Mouse (Mus musculus): ENCODE measurements around the gene Ninj1. TPM values are rescaled to one million over a fixed set of nuclear protein-coding genes. Genes with fewer than 3 reads are reported as not detected.

Gene Ninj1
- total RNA-seq, 2 experiments from 2014 or later: 12.4 to 16.8 TPM

GRCm38 (mm10) chr13:49216808-49217561 is 29.7 kb downstream of the Ninj1 start:
- DNase-seq: no peak
- intact Hi-C loops (cut with DNase I; ENCODE audit: low total_unique reads): no loop called here

- no peak for DNase-seq
- intact Hi-C loops (cut with DNase I; ENCODE audit: low total_unique reads): no loop called here
Measured at GRCm38 (mm10) chr13:49218651-49219050, 31.4 kb downstream of the Ninj1 start.

GRCm38 (mm10) chr13:49219367-49219766 is 32.1 kb downstream of the Ninj1 start:
- intact Hi-C loops (cut with DNase I; ENCODE audit: low total_unique reads): no loop called here
- no peak for DNase-seq

- intact Hi-C loops (cut with DNase I; ENCODE audit: low total_unique reads): no loop called here
Measured at GRCm38 (mm10) chr13:49220912-49221311, 33.6 kb downstream of the Ninj1 start.

GRCm38 (mm10) chr13:49224314-49224713 is 37.0 kb downstream of the Ninj1 start:
- intact Hi-C loops (cut with DNase I; ENCODE audit: low total_unique reads): no loop called here
- no peak for DNase-seq

More at GRCm38 (mm10) chr13:49220912-49221311, 33.6 kb downstream of the Ninj1 start:
- DNase-seq: no peak

GRCm38 (mm10) chr13:49224729-49225128 is 37.4 kb downstream of the Ninj1 start:
- intact Hi-C loops (cut with DNase I; ENCODE audit: low total_unique reads): no loop called here
- DNase-seq: no peak

- no peak for DNase-seq
- intact Hi-C loops (cut with DNase I; ENCODE audit: low total_unique reads): no loop called here
Measured at GRCm38 (mm10) chr13:49225159-49225558, 37.9 kb downstream of the Ninj1 start.

GRCm38 (mm10) chr13:49225633-49226032 is 38.3 kb downstream of the Ninj1 start:
- DNase-seq: no peak
- intact Hi-C loops (cut with DNase I; ENCODE audit: low total_unique reads): no loop called here

- no peak for DNase-seq
- intact Hi-C loops (cut with DNase I; ENCODE audit: low total_unique reads): no loop called here
Measured at GRCm38 (mm10) chr13:49233792-49234572, 46.7 kb downstream of the Ninj1 start.

GRCm38 (mm10) chr13:49234711-49235110 is 47.4 kb downstream of the Ninj1 start:
- DNase-seq: no peak
- intact Hi-C loops (cut with DNase I; ENCODE audit: low total_unique reads): no loop called here

- no peak for DNase-seq
- intact Hi-C loops (cut with DNase I; ENCODE audit: low total_unique reads): no loop called here
Measured at GRCm38 (mm10) chr13:49237617-49238016, 50.3 kb downstream of the Ninj1 start.

- DNase-seq: no peak
- intact Hi-C loops (cut with DNase I; ENCODE audit: low total_unique reads): no loop called here
Measured at GRCm38 (mm10) chr13:49238737-49239136, 51.5 kb downstream of the Ninj1 start.

GRCm38 (mm10) chr13:49242321-49243065 is 55.2 kb downstream of the Ninj1 start:
- intact Hi-C loops (cut with DNase I; ENCODE audit: low total_unique reads): no loop called here
- DNase-seq: no peak

GRCm38 (mm10) chr13:49243492-49243891 is 56.2 kb downstream of the Ninj1 start:
- no peak for DNase-seq
- intact Hi-C loops (cut with DNase I; ENCODE audit: low total_unique reads): no loop called here

- intact Hi-C loops (cut with DNase I; ENCODE audit: low total_unique reads): no loop called here
Measured at GRCm38 (mm10) chr13:49245251-49245650, 58.0 kb downstream of the Ninj1 start.

More at GRCm38 (mm10) chr13:49245251-49245650, 58.0 kb downstream of the Ninj1 start:
- DNase-seq: no peak

Other genes with a start within 250 kb of the Ninj1 start
- 10 to 100 TPM; 85.7 TPM for gene Fam120a, start 219.5 kb upstream of the Ninj1 start, total RNA-seq (2021)
- gene Wnk2, start 39.5 kb upstream of the Ninj1 start, total RNA-seq (2021): 10 to 100 TPM; 41.7 to 45.1 TPM
- 10 to 100 TPM; 48.0 to 48.7 TPM for gene Card19, start 28.6 kb downstream of the Ninj1 start, total RNA-seq (2021)
- under 1 TPM; 0.16 to 0.51 TPM for gene Susd3, start 61.2 kb downstream of the Ninj1 start, total RNA-seq (2021)
- 1 to 10 TPM in 1 of 2 experiments, under 1 TPM in 1; 0.93 to 1.3 TPM for gene Fgd3, start 132.8 kb downstream of the Ninj1 start, total RNA-seq (2021)
- 10 to 100 TPM; 20.5 to 21.2 TPM for gene Bicd2, start 154.1 kb downstream of the Ninj1 start, total RNA-seq (2021)
- 1 to 10 TPM; 5.1 to 6.6 TPM for gene Ippk, start 233.8 kb downstream of the Ninj1 start, total RNA-seq (2021)